Mouse (Mus musculus) megakaryocyte, adult 5-6 weeks (primary cell): ENCODE measurements around the gene Gm38655. TPM values are rescaled to one million over a fixed set of nuclear protein-coding genes. Genes with fewer than 3 reads are reported as not detected.
A peak's percentile ranks its signal among the peaks of the same experiment; 100 is the strongest.

Experiments used
- ATAC-seq: 2 replicates; pipeline ENCODE4 v1.8.0; 2016; ENCODE audit warnings: mild to moderate bottlenecking, inconsistent platforms; ENCODE audit not compliant: poor library complexity, severe bottlenecking
- total RNA-seq, 2 experiments: library from RNA; stranded (forward) in 1 of 2; stranded (reverse) in 1 of 2; fragments of 153-499, 151-499 nt in 1 of 2; fragments of 221-1000, 200-1000 nt in 1 of 2; gene quantifications; 2 replicates each; pipeline versions ENCODE4 v1.2.3 to v1.2.4; 2015 to 2017

Gm38655 gene
- not detected in 2 replicates for total RNA-seq (2015)
- not detected in 2 replicates for total RNA-seq (2017)

DNA sequence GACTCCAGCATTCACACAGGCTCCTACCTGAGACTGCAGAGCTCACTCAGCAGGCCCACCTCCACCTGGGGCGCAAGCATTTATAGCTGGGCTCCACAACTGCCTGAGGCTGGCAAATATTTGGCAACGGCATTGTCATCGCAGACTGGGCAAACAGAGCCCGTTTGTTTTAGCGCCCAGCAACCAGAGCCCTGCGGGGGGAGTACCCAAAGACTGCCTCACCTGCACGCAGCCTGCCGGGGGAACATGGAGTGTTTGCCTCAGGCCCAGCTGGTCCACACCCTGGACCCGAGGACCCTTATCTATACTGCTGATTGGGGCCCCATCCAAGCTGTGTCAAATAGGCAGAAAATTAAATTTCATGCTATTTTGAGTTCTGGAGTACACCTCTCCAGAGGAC lies at the start of gene Gm38655:
Gene Gm38655, minus strand, starts transcription at position 61 of the 400 bp plus-strand sequence.
- ATAC-seq, result no peak

DNA sequence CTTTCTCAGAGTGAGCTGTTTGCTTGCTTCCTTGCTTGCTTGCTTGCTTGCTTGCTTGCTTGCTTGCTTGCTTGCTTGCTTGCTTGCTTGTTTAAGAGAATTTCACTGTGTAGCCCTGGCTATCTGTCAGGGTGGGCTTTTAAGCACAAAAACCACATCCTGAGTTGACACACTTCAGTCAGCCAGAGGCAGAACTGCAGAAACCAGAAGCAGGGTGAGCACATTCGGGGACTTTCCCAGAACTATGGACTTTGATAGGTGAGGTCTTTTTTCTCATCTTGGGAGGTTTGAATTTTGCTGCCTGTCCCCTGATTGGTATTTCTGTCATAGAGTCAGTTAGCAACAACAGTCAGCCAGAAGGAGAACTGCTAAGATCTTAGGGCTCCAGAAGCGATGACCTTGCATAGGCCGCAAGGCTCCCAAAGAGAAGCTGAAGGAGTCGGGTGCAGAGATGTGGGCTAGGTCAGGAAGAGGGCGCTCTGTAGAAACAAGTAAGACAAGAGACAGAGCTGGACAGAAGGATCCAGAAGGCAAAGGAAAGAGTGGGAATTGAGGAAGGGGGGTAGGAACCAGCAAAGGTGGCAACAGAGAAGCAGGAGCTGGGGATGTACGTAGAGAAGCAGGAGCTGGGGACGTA lies 49.4 kb upstream of the Gm38655 start:
- ATAC-seq, result peak; percentile 12; the same call in 1 of the 2 replicates

GRCm38 (mm10) chr17:25222951-25223601 lies 47.8 kb upstream of the Gm38655 start:
- ATAC-seq, result no peak

- peak; percentile 66 for ATAC-seq
Observed at GRCm38 (mm10) chr17:25222504-25222940, 47.3 kb upstream of the Gm38655 start.

DNA sequence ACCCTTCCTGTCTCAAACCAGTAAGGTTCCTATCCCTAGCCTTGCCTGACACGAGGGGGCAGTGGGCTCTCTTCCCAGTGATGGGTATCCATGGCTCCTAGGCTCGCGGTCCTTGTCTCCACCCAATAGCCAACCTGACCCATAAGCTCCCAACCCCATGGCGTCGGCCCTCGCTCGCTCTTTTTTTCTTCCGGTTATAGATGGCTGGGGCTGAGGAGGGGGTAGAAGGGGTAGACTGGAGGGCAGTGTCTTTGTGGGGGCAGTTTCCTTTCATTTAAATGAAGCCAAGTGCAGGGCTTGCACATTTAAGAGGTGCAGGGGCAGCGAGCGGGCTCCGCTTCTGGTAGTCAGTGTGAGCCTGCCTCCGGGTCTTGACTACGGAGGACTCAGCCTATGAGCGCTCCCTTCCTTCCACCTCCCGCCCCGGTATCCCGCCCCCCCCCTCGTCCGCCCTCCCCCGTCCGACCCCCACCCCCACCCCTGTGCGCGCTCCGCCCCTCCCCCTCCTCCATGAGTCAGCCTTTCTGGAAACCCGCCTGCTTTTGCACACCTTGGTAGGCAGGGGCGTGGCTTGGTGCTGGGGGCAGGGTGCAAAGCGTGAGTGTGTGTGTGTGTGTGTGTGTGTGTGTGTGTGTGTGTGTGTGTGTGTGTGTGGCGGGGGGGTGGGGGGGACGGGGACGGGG lies 46.7 kb upstream of the Gm38655 start:
- peak; percentile 60 for ATAC-seq

DNA sequence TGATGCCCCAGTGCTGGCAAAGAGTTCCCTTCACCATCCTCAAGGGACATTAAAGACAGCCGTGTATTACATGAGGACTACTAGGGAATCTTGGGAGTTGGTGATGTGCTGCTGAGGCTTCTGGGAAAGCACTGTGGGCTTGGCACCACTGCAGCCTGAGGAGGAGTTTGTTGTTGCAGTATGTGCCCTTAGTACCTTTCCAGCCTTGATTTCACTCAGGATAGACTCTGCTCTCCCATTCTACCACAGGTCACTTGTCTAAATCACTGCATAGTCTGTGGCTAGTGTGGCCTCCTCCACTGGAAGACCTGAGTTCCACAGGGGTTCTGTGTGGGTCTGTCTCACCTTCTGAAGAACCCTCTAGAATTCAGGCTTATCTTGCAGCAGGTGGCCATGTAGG lies 45.5 kb upstream of the Gm38655 start:
- ATAC-seq, result no peak

- no peak for ATAC-seq
Observed at GRCm38 (mm10) chr17:25219492-25220295, 44.4 kb upstream of the Gm38655 start.

- no peak for ATAC-seq
Observed at GRCm38 (mm10) chr17:25218967-25219366, 43.7 kb upstream of the Gm38655 start.

DNA sequence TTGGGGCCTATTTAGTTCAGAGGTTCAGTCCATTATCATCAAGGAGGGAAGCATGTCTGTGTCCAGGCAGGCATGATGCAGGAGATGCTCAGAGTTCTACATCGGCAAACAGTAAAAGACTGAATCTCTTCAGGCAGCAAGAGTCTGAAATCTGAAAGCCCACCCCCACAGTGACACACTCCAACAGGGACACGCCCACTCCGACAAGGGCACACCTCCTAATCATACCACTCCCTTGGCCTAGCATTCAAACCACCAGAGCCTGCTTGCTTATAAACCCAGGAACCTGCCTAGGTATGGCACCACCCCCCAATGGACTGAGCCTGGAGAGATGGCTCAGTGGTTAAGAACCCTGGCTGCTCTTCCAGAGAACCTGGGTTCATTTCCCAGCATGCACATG lies 40.2 kb upstream of the Gm38655 start:
- no peak for ATAC-seq

DNA sequence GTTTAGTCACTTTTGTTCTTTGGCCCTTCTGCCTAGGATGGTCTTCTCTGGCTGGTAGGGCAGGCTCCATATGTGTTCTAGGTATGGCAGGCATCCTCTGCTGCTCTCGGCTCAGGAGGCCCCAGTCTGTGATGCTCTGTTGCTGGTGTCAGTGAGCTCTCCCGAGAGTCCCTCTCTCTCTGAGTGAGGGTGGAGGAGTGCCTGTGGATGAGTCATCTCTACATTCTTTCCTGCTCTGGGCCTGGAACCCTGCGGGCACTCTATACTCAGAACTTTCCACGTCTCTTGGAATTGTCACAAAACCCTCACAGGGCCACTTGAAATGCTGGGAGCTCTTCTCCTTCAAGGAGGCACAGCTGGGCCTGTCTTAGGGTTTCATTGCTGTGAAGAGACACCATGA lies 36.4 kb upstream of the Gm38655 start:
- no peak for ATAC-seq

DNA sequence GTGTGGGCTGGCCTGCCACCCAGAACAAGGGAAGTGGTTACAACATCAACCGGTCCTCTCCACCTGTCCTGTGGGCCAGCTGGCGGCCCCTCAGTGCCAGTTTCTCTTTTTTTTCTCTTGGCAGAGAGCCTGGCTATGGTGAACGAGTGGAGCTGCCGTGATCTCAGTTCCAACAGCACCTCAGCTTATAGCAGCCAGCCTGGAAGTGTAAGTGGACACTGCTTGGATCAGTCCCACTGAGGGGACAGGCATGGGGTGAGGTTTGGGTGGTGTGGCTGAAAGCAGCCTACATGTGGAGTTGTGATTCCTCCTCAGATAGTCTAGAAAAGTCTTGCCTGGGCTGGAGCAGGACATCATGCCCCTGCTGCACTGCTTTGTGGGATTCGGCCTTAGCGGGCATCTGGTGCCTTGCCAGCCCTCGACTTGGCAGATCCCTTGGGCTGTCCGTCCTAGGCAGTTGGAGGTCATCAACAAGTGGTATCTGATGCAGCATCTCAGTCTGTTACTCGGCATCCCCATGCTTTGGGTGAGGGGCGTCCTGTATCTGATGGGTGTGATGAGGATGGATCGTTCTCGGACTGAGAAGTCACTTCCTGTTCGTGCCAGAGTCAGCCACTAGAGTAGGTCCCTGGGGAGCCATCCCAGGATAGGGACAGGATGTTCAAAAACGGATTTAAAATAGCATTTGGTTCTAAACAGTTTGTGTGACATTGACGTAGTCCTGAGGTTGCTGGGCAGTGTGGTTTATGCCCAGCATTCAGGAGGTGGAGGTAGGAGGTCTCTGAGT lies 35.6 kb upstream of the Gm38655 start:
- ATAC-seq, result no peak

GRCm38 (mm10) chr17:25210006-25210405 lies 34.7 kb upstream of the Gm38655 start:
- no peak for ATAC-seq

GRCm38 (mm10) chr17:25202401-25202800 lies 27.1 kb upstream of the Gm38655 start:
- ATAC-seq, result no peak

DNA sequence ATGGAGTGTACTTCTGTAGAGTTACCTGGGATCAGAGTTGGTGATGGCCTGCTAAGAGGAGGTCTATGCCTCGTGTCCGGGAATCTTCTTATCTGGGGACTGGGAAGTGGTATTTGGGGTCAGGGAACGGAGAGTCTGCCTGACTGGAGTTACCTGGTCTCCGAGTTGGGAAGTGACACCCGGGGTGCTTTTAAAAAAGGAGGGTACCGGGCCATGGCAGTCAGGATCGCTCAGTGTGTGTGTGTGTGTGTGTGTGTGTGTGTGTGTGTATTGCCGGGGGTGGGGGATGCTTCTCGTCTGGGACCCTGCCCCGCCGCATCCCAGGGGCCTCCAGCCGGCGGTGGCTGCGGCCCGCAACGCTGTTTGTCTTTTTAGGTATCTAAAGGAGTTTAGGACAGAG lies 13.8 kb upstream of the Gm38655 start:
- no peak for ATAC-seq

DNA sequence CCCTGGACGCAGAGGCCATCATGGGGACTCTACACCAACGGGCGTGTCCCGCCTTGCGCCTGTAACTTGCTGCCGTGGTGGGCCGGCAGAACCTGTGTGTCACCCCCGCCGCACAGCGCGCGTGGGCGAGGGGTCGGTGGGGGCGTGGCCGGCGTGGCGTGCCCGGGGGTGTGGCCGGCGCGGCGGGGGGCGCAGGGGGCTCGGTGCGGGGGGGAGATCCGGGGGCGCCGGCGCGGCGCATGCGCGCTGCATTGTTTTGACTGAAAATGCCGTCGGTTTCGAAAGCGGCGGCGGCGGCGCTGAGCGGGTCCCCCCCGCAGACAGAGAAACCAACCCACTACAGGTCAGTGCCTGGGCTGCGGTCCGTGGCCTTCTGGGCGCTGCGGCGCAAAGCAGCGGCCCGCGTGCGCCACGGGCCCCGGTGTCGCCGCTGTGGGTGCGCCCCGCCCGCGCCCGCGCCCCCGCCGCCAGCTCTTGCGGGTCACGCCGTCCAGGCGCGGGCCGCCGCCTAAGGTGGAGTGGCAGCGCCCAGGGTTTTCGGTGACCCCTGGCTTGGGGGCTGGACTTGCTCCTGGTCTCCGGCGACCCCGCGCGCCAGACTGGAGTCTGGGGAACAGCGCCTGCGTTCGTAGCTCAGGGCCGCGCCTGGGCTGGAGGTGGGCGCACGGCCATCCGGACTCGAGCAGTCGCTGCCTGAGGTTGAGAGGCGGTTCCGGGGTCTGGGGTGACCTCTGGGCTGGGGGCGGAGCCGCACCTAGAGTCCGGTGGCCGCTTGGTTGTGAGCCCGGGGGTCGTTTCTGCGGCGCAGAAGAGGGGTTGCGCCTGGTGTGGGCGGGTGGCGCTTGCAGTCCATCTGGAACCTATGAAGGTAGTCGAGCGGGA lies 13.1 kb upstream of the Gm38655 start, which contains the start of gene Unkl:
Gene Unkl, plus strand, starts transcription at position 248 of the 882 bp plus-strand sequence.
- peak; percentile 26 for ATAC-seq

- no peak for ATAC-seq
Observed at GRCm38 (mm10) chr17:25187784-25188149, 12.5 kb upstream of the Gm38655 start.

GRCm38 (mm10) chr17:25184961-25185360 lies 9.7 kb upstream of the Gm38655 start:
- no peak for ATAC-seq

- ATAC-seq, result peak; percentile 89
Observed at GRCm38 (mm10) chr17:25184129-25184691, 8.9 kb upstream of the Gm38655 start, which contains the start of gene BC003965. TSS of gene BC003965 (plus strand) at chr17:25184554.

GRCm38 (mm10) chr17:25183232-25183631 lies 8.0 kb upstream of the Gm38655 start:
- ATAC-seq, result no peak
